In the genomic region with DNA sequence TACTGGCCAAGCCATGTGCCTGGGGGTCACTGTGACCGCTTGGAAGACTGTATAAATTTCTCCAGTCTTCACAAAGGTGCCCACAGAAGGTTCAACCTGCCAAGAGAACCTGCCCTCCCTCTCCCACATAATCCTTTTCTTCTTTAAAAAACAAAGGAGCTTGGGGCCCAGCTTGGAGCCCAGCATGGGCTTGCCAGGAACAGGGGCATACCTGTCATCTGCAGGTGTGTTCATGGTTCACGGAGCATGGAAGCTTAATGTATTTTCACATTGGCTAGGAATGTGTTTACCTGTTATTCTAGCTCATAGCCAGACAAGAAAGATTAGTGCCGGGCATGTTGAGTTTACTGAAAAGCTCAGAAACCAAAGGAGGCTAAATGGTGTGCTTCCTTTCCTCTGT, we compare ENCODE assay signal across 20 mouse cellular contexts. TPM values are rescaled to one million over a fixed set of nuclear protein-coding genes. Genes with fewer than 3 reads are reported as not detected.
DNase-seq lines count a peak whose midpoint lies in the region; ATAC-seq lines count a peak whose summit lies in the region.
"Had no signal": no experiment of that assay in that cellular context is flagged by ENCODE, and none has a peak within 500 bp of the region (broad histone marks: within the 10 kb centered on the region; RNA-seq: fewer than 3 reads in every experiment).

No protein-coding gene starts in this region.

- DNase-seq in kidney, adult 18-20 months, result peak; percentile 15
- DNase-seq in kidney, adult 8-10 months, result no peak
- peak; percentile 20 for DNase-seq in ovary, adult 18-20 months (ENCODE audit: low spot score)
- no peak for DNase-seq in ovary, postnatal 14 days (ENCODE audit: low spot score)
- DNase-seq in gonadal fat pad, adult 2 months (ENCODE audit: low read depth), result peak; percentile 70
- peak; percentile 34 for DNase-seq in kidney, postnatal 14 days
- DNase-seq in forebrain, embryonic 11.5 days (ENCODE audit: low spot score), result no peak
- DNase-seq: adrenal gland, adult 2 months; adrenal gland, postnatal 25 days; cerebellum, adult 2 months; cerebellum, postnatal 10 days; forebrain, postnatal 0 days; gastrocnemius, postnatal 14 days; heart, postnatal 4 days had no signal

- ATAC-seq in midbrain, embryonic 15.5 days (replicated peaks), result no peak
- ATAC-seq in forebrain, embryonic 11.5 days (replicated peaks; ENCODE audit: low FRiP score), result no peak
- ATAC-seq: forebrain, embryonic 13.5 days; forebrain, postnatal 0 days had no signal

- no peaks in the 10 kb centered on the region for H3K27me3 ChIP-seq in midbrain, embryonic 15.5 days (replicated peaks)
- no peaks in the 10 kb centered on the region for H3K27me3 ChIP-seq in forebrain, embryonic 11.5 days (ENCODE audit: control insufficient read depth, insufficient read depth, low read length)
- H3K27me3 ChIP-seq: forebrain, embryonic 13.5 days; hindbrain, embryonic 13.5 days had no signal

- no peak overlapping the region for H3K27ac ChIP-seq in midbrain, embryonic 15.5 days
- H3K27ac ChIP-seq in forebrain, embryonic 11.5 days (ENCODE audit: low read depth, low read length), result no peak overlapping the region
- H3K27ac ChIP-seq: forebrain, embryonic 13.5 days; heart, embryonic 13.5 days; hindbrain, embryonic 13.5 days had no signal

- no peaks in the 10 kb centered on the region for H3K36me3 ChIP-seq in midbrain, embryonic 15.5 days (replicated peaks)
- no peaks in the 10 kb centered on the region for H3K36me3 ChIP-seq in forebrain, embryonic 11.5 days (ENCODE audit: control insufficient read depth, insufficient read depth, low read length)
- H3K36me3 ChIP-seq: heart, embryonic 13.5 days; hindbrain, embryonic 13.5 days had no signal

- 87% methylated on average over 3 of the region's 3 CpGs for WGBS in midbrain, embryonic 15.5 days
- WGBS in forebrain, embryonic 11.5 days, result 87% methylated on average over 3 of the region's 3 CpGs

- H3K4me3 ChIP-seq in midbrain, embryonic 15.5 days, result no peak overlapping the region
- no peak overlapping the region for H3K4me3 ChIP-seq in forebrain, embryonic 11.5 days (ENCODE audit: low read depth, low read length)
- H3K4me3 ChIP-seq: forebrain, embryonic 13.5 days; heart, embryonic 13.5 days; hindbrain, embryonic 13.5 days had no signal

- no peak overlapping the region for H3K9ac ChIP-seq in midbrain, embryonic 15.5 days
- no peak overlapping the region for H3K9ac ChIP-seq in forebrain, embryonic 11.5 days (ENCODE audit: low read length)
- H3K9ac ChIP-seq: forebrain, embryonic 13.5 days; forebrain, postnatal 0 days; heart, embryonic 13.5 days; hindbrain, embryonic 13.5 days had no signal

- no peaks in the 10 kb centered on the region for H3K9me3 ChIP-seq in midbrain, embryonic 15.5 days
- no peaks in the 10 kb centered on the region for H3K9me3 ChIP-seq in forebrain, embryonic 11.5 days (ENCODE audit: control insufficient read depth, low read length)
- H3K9me3 ChIP-seq: forebrain, embryonic 13.5 days; heart, embryonic 13.5 days; hindbrain, embryonic 13.5 days had no signal

- H3K4me2 ChIP-seq in midbrain, embryonic 15.5 days, result no peak overlapping the region
- no peak overlapping the region for H3K4me2 ChIP-seq in forebrain, embryonic 11.5 days (ENCODE audit: low read depth, low read length, severe bottlenecking)
- H3K4me2 ChIP-seq: forebrain, embryonic 13.5 days; heart, embryonic 13.5 days; hindbrain, embryonic 13.5 days had no signal

- no peaks in the 10 kb centered on the region for H3K4me1 ChIP-seq in midbrain, embryonic 15.5 days
- H3K4me1 ChIP-seq in forebrain, embryonic 11.5 days (replicated peaks; ENCODE audit: control insufficient read depth, insufficient read depth, low read length), result no peaks in the 10 kb centered on the region
- H3K4me1 ChIP-seq: forebrain, embryonic 13.5 days had no signal

RNA-seq across cellular contexts. Expression of a gene that starts 32.3 kb away (rescaled TPM):
- not detected in 2 replicates for polyA plus RNA-seq in gonadal fat pad, adult 2 months (2012; rRNA removed)
- polyA plus RNA-seq in midbrain, embryonic 15.5 days (2015; fragmentation: Nextera tagmentation; extraction: Ambion mirVana), result not detected in 2 replicates
- not detected in 2 replicates for polyA plus RNA-seq in forebrain, embryonic 11.5 days (2014; fragmentation: Nextera tagmentation; extraction: Ambion mirVana)
- polyA plus RNA-seq: adrenal gland, adult 2 months; cerebellum, adult 2 months; embryonic facial prominence, embryonic 11.5 days; forebrain, embryonic 13.5 days; forebrain, postnatal 0 days; heart, embryonic 13.5 days; heart, postnatal 0 days; hindbrain, embryonic 13.5 days had no signal

Comparison
In these comparisons a context has a peak if more than half of its experiments do, and no peak if none do; other contexts are left out.
1. DNase-seq: peak in kidney, adult 18-20 months (single experiment), ovary, adult 18-20 months (single experiment), gonadal fat pad, adult 2 months (single experiment) and kidney, postnatal 14 days (single experiment); none in kidney, adult 8-10 months (0 of 2), ovary, postnatal 14 days (single experiment) and forebrain, embryonic 11.5 days (single experiment).